In the genomic region with DNA sequence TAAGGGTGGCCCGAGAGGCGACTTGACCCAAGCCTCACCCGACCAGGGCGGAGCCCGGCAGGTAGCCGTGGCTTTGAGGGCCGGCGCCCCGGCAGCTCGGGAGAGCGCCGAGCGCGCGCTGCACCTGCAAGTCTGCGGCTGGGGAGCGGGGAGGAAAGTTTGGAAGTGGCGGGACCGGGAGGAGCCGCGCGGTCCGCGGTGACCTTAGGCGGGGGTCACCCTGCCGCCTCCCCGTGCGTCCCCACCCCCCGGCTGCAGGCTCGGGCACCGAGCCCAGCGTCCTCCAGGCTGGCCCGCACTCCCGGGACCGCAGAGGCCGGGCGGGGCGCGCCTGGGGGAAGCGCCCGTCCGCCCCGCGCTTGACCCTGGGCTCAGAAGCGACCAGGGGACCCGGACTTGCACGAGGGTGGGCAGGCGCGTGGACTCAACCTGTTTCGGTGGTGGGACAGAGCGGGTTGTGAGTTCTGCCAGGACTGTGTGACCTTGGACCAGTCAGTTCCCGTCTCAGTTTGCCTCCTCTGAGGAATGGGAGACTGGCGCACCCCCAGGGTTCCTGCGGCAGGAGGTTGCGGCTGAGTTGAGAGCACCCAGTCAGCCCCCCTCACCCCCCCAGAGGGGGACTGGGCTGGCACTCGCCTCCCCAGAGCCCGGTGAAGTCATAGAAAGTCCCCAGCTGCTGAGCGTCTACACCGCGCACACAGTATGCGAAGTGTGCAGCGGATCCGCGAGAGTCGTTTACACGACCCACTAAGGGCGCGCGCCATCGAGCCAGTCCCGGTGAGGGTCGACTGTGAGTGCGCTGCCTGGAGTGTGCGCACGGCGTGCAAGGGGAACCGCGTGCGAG, we compare ENCODE assay signal across 8 mouse cellular contexts. TPM values are rescaled to one million over a fixed set of nuclear protein-coding genes. Genes with fewer than 3 reads are reported as not detected.
DNase-seq lines count a peak whose midpoint lies in the region; ATAC-seq and TF ChIP-seq lines count a peak whose summit lies in the region.

No protein-coding gene starts in this region.

- peak overlapping the region; percentile 65 for H3K4me3 ChIP-seq in heart, embryonic 13.5 days
- H3K4me3 ChIP-seq in myocyte: peak overlapping the region; percentile 10

- H3K27ac ChIP-seq in heart, embryonic 13.5 days (replicated peaks): no peak overlapping the region

- H3ac ChIP-seq in myocyte (ENCODE audit: control insufficient read depth, insufficient read length): no peak overlapping the region

- peak overlapping the region; percentile 81 for H3K9ac ChIP-seq in heart, embryonic 13.5 days

- DNase-seq in gastrocnemius, postnatal 25 days: peak; percentile 14
- DNase-seq in gastrocnemius, adult 8-10 months (ENCODE audit: low spot score in 2 of 2): no peak
- peak; percentile 65 to 80 for DNase-seq in adrenal gland, postnatal 36 days
- DNase-seq in kidney, postnatal 14 days: peak; percentile 42
- DNase-seq in right cerebral cortex, postnatal 4 days: no peak
- no peak for DNase-seq in layer of hippocampus, postnatal 14 days (ENCODE audit: low spot score in 2 of 2)

- H3K4me1 ChIP-seq in heart, embryonic 13.5 days: peaks cover 51% of the 10 kb centered on the region

- H3K4me2 ChIP-seq in heart, embryonic 13.5 days: peak overlapping the region; percentile 96
- H3K4me2 ChIP-seq in myocyte (ENCODE audit: low read depth): peak overlapping the region; percentile 82

- no peaks in the 10 kb centered on the region for H3K9me3 ChIP-seq in heart, embryonic 13.5 days

- no peak for TF ChIP-seq POLR2A in myocyte (IDR thresholded peaks at IDR 0.05; ENCODE audit: insufficient read length, low read depth)

- no peak for ATAC-seq in heart, embryonic 13.5 days (ENCODE audit: extremely low read depth, insufficient number of reproducible peaks, low FRiP score, low TSS enrichment)

- under 1% methylated on average over 79 of the region's 79 CpGs for WGBS in heart, embryonic 13.5 days

- no peaks in the 10 kb centered on the region for H3K79me2 ChIP-seq in myocyte (ENCODE audit: control insufficient read depth, insufficient read depth)

- peaks cover 65% of the 10 kb centered on the region for H3K27me3 ChIP-seq in heart, embryonic 13.5 days (replicated peaks)
- H3K27me3 ChIP-seq in myocyte (ENCODE audit: control insufficient read depth, insufficient read depth, insufficient read length): peaks cover 41% of the 10 kb centered on the region

- no peaks in the 10 kb centered on the region for H3K36me3 ChIP-seq in heart, embryonic 13.5 days
- H3K36me3 ChIP-seq in myocyte (ENCODE audit: control insufficient read depth, insufficient read depth): no peaks in the 10 kb centered on the region

TF ChIP-seq in myocyte, 11 proteins besides CTCF, POLR2A, EP300 and RAD21:
- TF ChIP-seq MAX (IDR thresholded peaks at IDR 0.05; ENCODE audit: low read depth): no peak

RNA-seq across cellular contexts. Expression of a gene that starts 0.9 kb away (rescaled TPM):
- 1 to 10 TPM in 1 of 2 experiments, under 1 TPM in 1; 0.28 to 1.0 TPM for total RNA-seq in gastrocnemius, postnatal 25 days (2021)
- total RNA-seq in gastrocnemius, adult 8-10 months (2022): 1 to 10 TPM in 1 of 4 experiments, under 1 TPM in 2, not detected in 1; 0.41 to 1.3 (median 0.75) TPM
- 100 to 1,000 TPM; 112 to 175 TPM for total RNA-seq in adrenal gland, postnatal 36 days (2021)
- polyA plus RNA-seq in heart, embryonic 13.5 days (2015; fragmentation: Nextera tagmentation; extraction: Ambion mirVana): 17.8 and 20.3 TPM in 2 replicates
- polyA plus RNA-seq in myocyte (2012; fragmentation: generic; extraction: Trizol): 3.1 TPM
- total RNA-seq in layer of hippocampus, postnatal 14 days (2021): 10 to 100 TPM; 70.1 to 74.1 TPM

RNA-seq across cellular contexts. Expression of a gene that starts 51.9 kb away (rescaled TPM):
- total RNA-seq in gastrocnemius, postnatal 25 days (2021): 10 to 100 TPM in 1 of 2 experiments, 1 to 10 TPM in 1; 8.1 to 12.9 TPM
- total RNA-seq in gastrocnemius, adult 8-10 months (2022): 10 to 100 TPM; 11.5 to 13.2 (median 12.5) TPM
- total RNA-seq in adrenal gland, postnatal 36 days (2021): 10 to 100 TPM; 55.9 to 77.6 TPM
- polyA plus RNA-seq in heart, embryonic 13.5 days (2015; fragmentation: Nextera tagmentation; extraction: Ambion mirVana): 51.0 and 53.0 TPM in 2 replicates
- 9.9 TPM for polyA plus RNA-seq in myocyte (2012; fragmentation: generic; extraction: Trizol)
- 100 to 1,000 TPM; 123 to 135 TPM for total RNA-seq in layer of hippocampus, postnatal 14 days (2021)

Comparison
In these comparisons a context has a peak if more than half of its experiments do, and no peak if none do; other contexts are left out.
1. DNase-seq: peak in gastrocnemius, postnatal 25 days (single experiment), adrenal gland, postnatal 36 days (2 of 2) and kidney, postnatal 14 days (single experiment); none in gastrocnemius, adult 8-10 months (0 of 2), right cerebral cortex, postnatal 4 days (single experiment) and layer of hippocampus, postnatal 14 days (0 of 2).
2. RNA of a gene that starts 0.9 kb away (total RNA-seq): 112 to 175 TPM in adrenal gland, postnatal 36 days and 70.1 to 74.1 TPM in layer of hippocampus, postnatal 14 days; 0.28 to 1.0 TPM in gastrocnemius, postnatal 25 days and 0.41 to 1.3 TPM in gastrocnemius, adult 8-10 months; every median in the first group is over 10 times any median in the second.